Mouse (Mus musculus) erythroblast, embryonic 14.5 days (primary cell): ENCODE measurements at regions not wholly inside any gene's neighbourhood (a gene's known extent, or its start where the extent isn't known, plus 50 kb on each side); places are given as distances from the start of the nearest gene placed in this dataset.

Source experiments
- GATA1 ChIP-seq: IDR thresholded peaks from 2 replicates; pipeline ENCODE4 v1.6.1; 2012; ENCODE audit warnings: low read length, inconsistent platforms, mixed read lengths
- TAL1 ChIP-seq: IDR thresholded peaks from 3 replicates; pipeline ENCODE4 v1.6.1; 2012; ENCODE audit warnings: low read length, inconsistent platforms, mixed read lengths

GRCm38 (mm10) chr10:98798634-98799415 lies 115.4 kb upstream of the Atp2b1 start:
- TF ChIP-seq TAL1 (no peak), GATA1 (no peak)
